ENCODE assay signal across 22 mouse cellular contexts in the genomic region with DNA sequence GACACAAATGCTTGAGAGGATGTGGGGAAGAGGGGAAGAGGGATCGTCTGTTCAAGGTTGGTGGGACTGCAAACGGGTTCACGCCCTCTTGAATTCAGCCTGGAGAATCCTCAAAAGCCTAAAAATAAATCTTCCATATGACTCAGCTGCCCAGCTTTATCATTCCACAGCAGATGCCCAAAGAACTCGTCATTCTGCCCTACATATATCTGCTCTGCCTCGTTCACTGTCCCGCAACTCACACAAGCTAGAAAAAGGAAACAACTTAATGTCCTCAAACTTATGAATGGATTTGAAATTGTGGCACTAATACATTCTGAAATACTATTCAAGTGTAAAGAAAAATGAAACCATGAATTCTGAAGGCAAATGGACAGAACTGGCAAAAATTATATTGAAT. TPM values are rescaled to one million over a fixed set of nuclear protein-coding genes. Genes with fewer than 3 reads are reported as not detected.
DNase-seq lines count a peak whose midpoint lies in the region; ATAC-seq and TF ChIP-seq lines count a peak whose summit lies in the region.
"Had no signal": no experiment of that assay in that cellular context is flagged by ENCODE, and none has a peak within 500 bp of the region (broad histone marks: within the 10 kb centered on the region; RNA-seq: fewer than 3 reads in every experiment).

No protein-coding gene starts in this region.

- H3K27ac ChIP-seq in heart, embryonic 14.5 days (replicated peaks in 1 of 2; ENCODE audit: control insufficient read depth in 1 of 2, insufficient read depth in 1 of 2, low read depth in 2 of 2, low read length in 2 of 2) = no peak overlapping the region
- H3K27ac ChIP-seq in heart, adult 2 months = no peak overlapping the region
- no peak overlapping the region for H3K27ac ChIP-seq in forebrain, embryonic 12.5 days
- H3K27ac ChIP-seq: embryonic facial prominence, embryonic 12.5 days; forebrain, embryonic 15.5 days; hindbrain, embryonic 15.5 days; intestine, embryonic 15.5 days; liver, embryonic 15.5 days; stomach, embryonic 15.5 days had no signal

- DNase-seq in adrenal gland, adult (ENCODE audit: inconsistent age in 2 of 2, low spot score in 1 of 2) = peak; percentile 9 to 51
- no peak for DNase-seq in adrenal gland, adult 18-20 months (ENCODE audit: low spot score in 2 of 2)
- DNase-seq in heart, adult 2 months = no peak
- DNase-seq in 3134 (ENCODE audit: extremely low read depth, insufficient read length, low spot score) = peak; percentile 11
- DNase-seq in brain, adult 2 months (ENCODE audit: low read depth, low spot score) = peak; percentile 73
- DNase-seq in embryo, embryonic 11 days = no peak
- DNase-seq: cerebellum, adult 9-10 months; gastrocnemius, postnatal 36 days; heart, postnatal 4 days; kidney, adult 9 months; kidney, postnatal 25 days had no signal

- peak overlapping the region; percentile 47 for H3K4me2 ChIP-seq in heart, embryonic 14.5 days (ENCODE audit: low read length)
- no peak overlapping the region for H3K4me2 ChIP-seq in forebrain, embryonic 12.5 days
- H3K4me2 ChIP-seq: embryonic facial prominence, embryonic 12.5 days; forebrain, embryonic 15.5 days; intestine, embryonic 15.5 days; liver, embryonic 15.5 days; stomach, embryonic 15.5 days had no signal

- peaks cover 17% of the 10 kb centered on the region for H3K36me3 ChIP-seq in heart, embryonic 14.5 days (ENCODE audit: control insufficient read depth, insufficient read depth, low read length)
- peaks cover 2% of the 10 kb centered on the region; the same call in 1 of the 2 replicates for H3K36me3 ChIP-seq in heart, adult 2 months (ENCODE audit: control insufficient read depth, insufficient read depth, low read length)
- H3K36me3 ChIP-seq in forebrain, embryonic 12.5 days (replicated peaks) = peaks cover 14% of the 10 kb centered on the region; the same call in 1 of the 2 replicates
- H3K36me3 ChIP-seq: intestine, embryonic 15.5 days; liver, embryonic 15.5 days; stomach, embryonic 15.5 days had no signal

- intact Hi-C loops in heart, adult 2 months (cut with DNase I) = no loop called here

- no peak for ATAC-seq in heart, embryonic 14.5 days (ENCODE audit: insufficient number of reproducible peaks, insufficient read depth, low FRiP score, low read depth)
- ATAC-seq in forebrain, embryonic 12.5 days (ENCODE audit: low FRiP score) = no peak
- ATAC-seq: forebrain, embryonic 15.5 days; intestine, embryonic 15.5 days; midbrain, embryonic 16.5 days; Patski had no signal

- TF ChIP-seq EP300 in heart, adult 2 months (IDR thresholded peaks at IDR 0.05; ENCODE audit: insufficient read depth, low read depth, low read length) = no peak

- peak overlapping the region in 1 of 2 experiments; percentile 13; a peak in 1 of 4 replicates for H3K4me3 ChIP-seq in heart, embryonic 14.5 days (ENCODE audit: control insufficient read depth in 1 of 2, insufficient read depth in 1 of 2, low read depth in 1 of 2, low read length in 2 of 2)
- H3K4me3 ChIP-seq in heart, adult 2 months = no peak overlapping the region
- H3K4me3 ChIP-seq in forebrain, embryonic 12.5 days (replicated peaks) = no peak overlapping the region
- H3K4me3 ChIP-seq: embryonic facial prominence, embryonic 12.5 days; erythroblast, embryonic 14.5 days; forebrain, embryonic 15.5 days; hindbrain, embryonic 15.5 days; intestine, embryonic 15.5 days; liver, embryonic 15.5 days; stomach, embryonic 15.5 days had no signal

- peaks cover 3 to 24% of the 10 kb centered on the region in 2 experiments; a peak in 2 of 4 replicates for H3K4me1 ChIP-seq in heart, embryonic 14.5 days (ENCODE audit: control insufficient read depth in 2 of 2, insufficient read depth in 2 of 2, low read length in 2 of 2)
- 0 out of 2 replicates have a peak, but pooled peaks cover 1% of the 10 kb centered on the region for H3K4me1 ChIP-seq in heart, adult 2 months (ENCODE audit: control insufficient read depth, insufficient read depth, low read length)
- peaks cover 32% of the 10 kb centered on the region for H3K4me1 ChIP-seq in forebrain, embryonic 12.5 days
- H3K4me1 ChIP-seq: intestine, embryonic 15.5 days; stomach, embryonic 15.5 days had no signal

- no peaks in the 10 kb centered on the region for H3K9me3 ChIP-seq in heart, embryonic 14.5 days (ENCODE audit: control insufficient read depth, low read length)
- H3K9me3 ChIP-seq in forebrain, embryonic 12.5 days = no peaks in the 10 kb centered on the region
- H3K9me3 ChIP-seq: embryonic facial prominence, embryonic 12.5 days; forebrain, embryonic 15.5 days; hindbrain, embryonic 15.5 days; intestine, embryonic 15.5 days; liver, embryonic 15.5 days; stomach, embryonic 15.5 days had no signal

- whole genome bisulfite sequencing in heart, embryonic 14.5 days = 14% methylated on average over 6 of the region's 6 CpGs
- 55% methylated on average over 6 of the region's 6 CpGs for WGBS in heart, adult 2 months
- WGBS in forebrain, embryonic 12.5 days = 86% methylated on average over 6 of the region's 6 CpGs

- H3K27me3 ChIP-seq in heart, embryonic 14.5 days (ENCODE audit: control insufficient read depth, insufficient read depth, low read length) = no peaks in the 10 kb centered on the region
- H3K27me3 ChIP-seq in heart, adult 2 months (ENCODE audit: control insufficient read depth, insufficient read depth, low read length) = no peaks in the 10 kb centered on the region
- no peaks in the 10 kb centered on the region for H3K27me3 ChIP-seq in forebrain, embryonic 12.5 days
- H3K27me3 ChIP-seq: embryonic facial prominence, embryonic 12.5 days; forebrain, embryonic 15.5 days; hindbrain, embryonic 15.5 days; intestine, embryonic 15.5 days; Patski; stomach, embryonic 15.5 days had no signal

- no peaks in the 10 kb centered on the region; the same call in 1 of the 2 replicates for H3K79me2 ChIP-seq in heart, adult 2 months (replicated peaks; ENCODE audit: control insufficient read depth, insufficient read depth, low read length)

- H3K9ac ChIP-seq in heart, embryonic 14.5 days (ENCODE audit: low read length) = peak overlapping the region; percentile 41; the same call in 1 of the 2 replicates
- no peak overlapping the region for H3K9ac ChIP-seq in heart, adult 2 months (ENCODE audit: low read depth, low read length)
- no peak overlapping the region for H3K9ac ChIP-seq in forebrain, embryonic 12.5 days
- H3K9ac ChIP-seq: embryonic facial prominence, embryonic 12.5 days; forebrain, embryonic 15.5 days; hindbrain, embryonic 15.5 days; intestine, embryonic 15.5 days; liver, embryonic 15.5 days; stomach, embryonic 15.5 days had no signal

- no peak for TF ChIP-seq POLR2A in heart, adult 2 months (IDR thresholded peaks at IDR 0.05; ENCODE audit: insufficient read depth, low read depth, low read length)

- no peak for TF ChIP-seq CTCF in heart, adult 2 months (IDR thresholded peaks at IDR 0.05)

RNA-seq across cellular contexts. Expression of a gene that starts 3.0 kb away (rescaled TPM):
- 10 to 100 TPM; 13.1 to 13.2 TPM for total RNA-seq in adrenal gland, adult 18-20 months (2021)
- polyA plus RNA-seq in heart, embryonic 14.5 days (2014; fragmentation: Nextera tagmentation; extraction: Ambion mirVana) = 14.5 and 16.3 TPM in 2 replicates
- 1 to 10 TPM; 8.9 to 9.0 TPM for total RNA-seq in heart, adult 2 months (2021)
- 1.7 and 4.2 TPM in 2 replicates for polyA plus RNA-seq in heart, adult 2 months (2012; rRNA removed)
- polyA plus RNA-seq in forebrain, embryonic 12.5 days (2016; fragmentation: Nextera tagmentation; extraction: Ambion mirVana) = 47.8 and 57.3 TPM in 2 replicates
- polyA plus RNA-seq: erythroblast, embryonic 14.5 days had no signal

RNA-seq across cellular contexts. Expression of a gene that starts 3.2 kb away (rescaled TPM):
- 10 to 100 TPM; 18.8 to 26.6 TPM for total RNA-seq in adrenal gland, adult 18-20 months (2021)
- 44.7 and 45.8 TPM in 2 replicates for polyA plus RNA-seq in heart, embryonic 14.5 days (2014; fragmentation: Nextera tagmentation; extraction: Ambion mirVana)
- total RNA-seq in heart, adult 2 months (2021) = 10 to 100 TPM; 18.6 to 19.3 TPM
- 3.4 and 5.1 TPM in 2 replicates for polyA plus RNA-seq in heart, adult 2 months (2012; rRNA removed)
- 92.8 and 94.0 TPM in 2 replicates for polyA plus RNA-seq in forebrain, embryonic 12.5 days (2016; fragmentation: Nextera tagmentation; extraction: Ambion mirVana)

RNA-seq across cellular contexts. Expression of a gene that starts 57.8 kb away (rescaled TPM):
- total RNA-seq in adrenal gland, adult 18-20 months (2021) = 10 to 100 TPM; 87.0 to 93.1 TPM
- 82.1 and 83.9 TPM in 2 replicates for polyA plus RNA-seq in heart, embryonic 14.5 days (2014; fragmentation: Nextera tagmentation; extraction: Ambion mirVana)
- total RNA-seq in heart, adult 2 months (2021) = 10 to 100 TPM; 68.6 to 77.1 TPM
- 18.2 and 33.0 TPM in 2 replicates for polyA plus RNA-seq in heart, adult 2 months (2012; rRNA removed)
- polyA plus RNA-seq in forebrain, embryonic 12.5 days (2016; fragmentation: Nextera tagmentation; extraction: Ambion mirVana) = 158 and 160 TPM in 2 replicates

Comparison
In these comparisons a context has a peak if more than half of its experiments do, and no peak if none do; other contexts are left out.
1. DNase-seq: peak in adrenal gland, adult (2 of 2), 3134 (single experiment) and brain, adult 2 months (single experiment); none in adrenal gland, adult 18-20 months (0 of 2), heart, adult 2 months (0 of 2) and embryo, embryonic 11 days (single experiment).